ENCODE assay signal across 27 mouse cellular contexts in genomic region chr5:66610270-66610669, GRCm38 (mm10). TPM values are rescaled to one million over a fixed set of nuclear protein-coding genes. Genes with fewer than 3 reads are reported as not detected.
DNase-seq lines count a peak whose midpoint lies in the region; ATAC-seq and TF ChIP-seq lines count a peak whose summit lies in the region.
"Had no signal": no experiment of that assay in that cellular context is flagged by ENCODE, and none has a peak within 500 bp of the region (broad histone marks: within the 10 kb centered on the region; RNA-seq: fewer than 3 reads in every experiment).

No protein-coding gene starts in this region.

- TF ChIP-seq EP300 in heart, postnatal 0 days (IDR thresholded peaks at IDR 0.05; ENCODE audit: low read depth), result no peak

- H3K36me3 ChIP-seq in heart, postnatal 0 days (replicated peaks; ENCODE audit: control insufficient read depth, insufficient read depth, low read length), result no peaks in the 10 kb centered on the region
- no peaks in the 10 kb centered on the region for H3K36me3 ChIP-seq in neural tube, embryonic 15.5 days
- H3K36me3 ChIP-seq: embryonic facial prominence, embryonic 13.5 days; forebrain, embryonic 10.5 days; liver, embryonic 13.5 days had no signal

- no peaks in the 10 kb centered on the region for H3K9me3 ChIP-seq in heart, postnatal 0 days (replicated peaks; ENCODE audit: control insufficient read depth, low read length)
- no peaks in the 10 kb centered on the region for H3K9me3 ChIP-seq in neural tube, embryonic 15.5 days (replicated peaks)
- H3K9me3 ChIP-seq: embryonic facial prominence, embryonic 13.5 days; forebrain, embryonic 10.5 days; liver, embryonic 13.5 days had no signal

- H3K4me2 ChIP-seq in heart, postnatal 0 days (ENCODE audit: low read depth, low read length), result no peak overlapping the region
- H3K4me2 ChIP-seq in neural tube, embryonic 15.5 days, result no peak overlapping the region
- H3K4me2 ChIP-seq: embryonic facial prominence, embryonic 13.5 days; hindbrain, embryonic 14.5 days; liver, embryonic 13.5 days had no signal

- TF ChIP-seq CTCF in heart, postnatal 0 days (IDR thresholded peaks at IDR 0.05; ENCODE audit: low read depth), result no peak

- peak overlapping the region; percentile 40; the same call in 1 of the 2 replicates for H3K27ac ChIP-seq in heart, postnatal 0 days (ENCODE audit: low read depth)
- H3K27ac ChIP-seq in neural tube, embryonic 15.5 days (replicated peaks), result no peak overlapping the region
- H3K27ac ChIP-seq: embryonic facial prominence, embryonic 13.5 days; forebrain, embryonic 10.5 days; hindbrain, embryonic 14.5 days; liver, embryonic 13.5 days had no signal

- no peak overlapping the region for H3K4me3 ChIP-seq in heart, postnatal 0 days (ENCODE audit: low read depth, low read length)
- no peak overlapping the region for H3K4me3 ChIP-seq in neural tube, embryonic 15.5 days (replicated peaks)
- H3K4me3 ChIP-seq: embryonic facial prominence, embryonic 13.5 days; forebrain, embryonic 10.5 days; liver, embryonic 13.5 days had no signal

- WGBS in heart, postnatal 0 days, result 82% methylated on average over 12 of the region's 12 CpGs
- WGBS in neural tube, embryonic 15.5 days, result 84% methylated on average over 12 of the region's 12 CpGs

- H3K27me3 ChIP-seq in heart, postnatal 0 days (ENCODE audit: control insufficient read depth, insufficient read depth, low read length), result no peaks in the 10 kb centered on the region
- no peaks in the 10 kb centered on the region for H3K27me3 ChIP-seq in neural tube, embryonic 15.5 days (replicated peaks)
- H3K27me3 ChIP-seq: embryonic facial prominence, embryonic 13.5 days had no signal

- no peak overlapping the region for H3K9ac ChIP-seq in heart, postnatal 0 days (replicated peaks; ENCODE audit: low read depth, low read length)
- H3K9ac ChIP-seq in neural tube, embryonic 15.5 days (replicated peaks), result no peak overlapping the region
- H3K9ac ChIP-seq: embryonic facial prominence, embryonic 13.5 days; forebrain, postnatal 0 days; hindbrain, embryonic 14.5 days; liver, embryonic 13.5 days had no signal

- DNase-seq in heart, adult 11 months, result peak; percentile 85
- no peak for DNase-seq in heart, adult 9 months (ENCODE audit: low spot score in 2 of 2)
- DNase-seq in heart, postnatal 0 days (ENCODE audit: low spot score), result no peak
- no peak for DNase-seq in heart, postnatal 36 days
- peak; percentile 27 to 28 for DNase-seq in left cerebral cortex, postnatal 36 days (ENCODE audit: low spot score in 2 of 2)
- DNase-seq in left cerebral cortex, postnatal 10 days (ENCODE audit: extremely low spot score in 1 of 2, low spot score in 2 of 2), result no peak
- DNase-seq: adrenal gland, postnatal 14 days; cerebellum, adult 18-20 months; cerebellum, postnatal 10 days; forebrain, postnatal 0 days; gastrocnemius, postnatal 36 days; kidney, postnatal 10 days; layer of hippocampus, adult 9-11 months; left cerebral cortex, postnatal 4 days; liver, embryonic 13.5 days; lung, adult 2 months; lung, postnatal 10 days; midbrain, embryonic 14.5 days; retina, postnatal 1 day; spleen, adult 18-20 months; thymus, postnatal 14 days had no signal

- H3K4me1 ChIP-seq in heart, postnatal 0 days (ENCODE audit: control insufficient read depth, insufficient read depth), result peaks cover 55% of the 10 kb centered on the region
- H3K4me1 ChIP-seq in neural tube, embryonic 15.5 days, result peaks cover 57% of the 10 kb centered on the region

- no peak for ATAC-seq in heart, postnatal 0 days (ENCODE audit: insufficient read depth, low read depth)
- no peak for ATAC-seq in neural tube, embryonic 15.5 days (ENCODE audit: low FRiP score)
- ATAC-seq: CD4-positive, CD25-positive, alpha-beta regulatory T cell, adult 4 months; forebrain, postnatal 0 days; intestine, postnatal 0 days had no signal

- intact Hi-C loops in heart, postnatal 36 days (cut with DNase I), result no loop called here
- intact Hi-C loops in left cerebral cortex, postnatal 36 days (cut with DNase I), result no loop called here
- intact Hi-C loops in left cerebral cortex, postnatal 10 days (cut with DNase I), result no loop called here

RNA-seq across cellular contexts. Expression of gene Apbb2, which starts 8.3 kb away (rescaled TPM):
- total RNA-seq in heart, postnatal 0 days (2014; rRNA removed; ENCODE audit: low replicate concordance), result 31.1 and 41.0 TPM in 2 replicates
- 31.8 and 31.9 TPM in 2 replicates for polyA plus RNA-seq in heart, postnatal 0 days (2015; fragmentation: Nextera tagmentation; extraction: Ambion mirVana)
- total RNA-seq in heart, postnatal 36 days (2021), result 10 to 100 TPM; 37.3 to 52.7 TPM
- 10 to 100 TPM; 57.3 to 64.0 TPM for total RNA-seq in left cerebral cortex, postnatal 36 days (2021)
- total RNA-seq in left cerebral cortex, postnatal 10 days (2021), result 10 to 100 TPM; 73.7 to 74.4 TPM
- 98.8 and 118 TPM in 2 replicates for polyA plus RNA-seq in neural tube, embryonic 15.5 days (2015; fragmentation: Nextera tagmentation; extraction: Ambion mirVana)

Comparison
In these comparisons a context has a peak if more than half of its experiments do, and no peak if none do; other contexts are left out.
1. DNase-seq: peak in heart, adult 11 months (single experiment) and left cerebral cortex, postnatal 36 days (2 of 2); none in heart, adult 9 months (0 of 2), heart, postnatal 0 days (single experiment), heart, postnatal 36 days (0 of 2) and left cerebral cortex, postnatal 10 days (0 of 2).